Mouse (Mus musculus) heart, embryonic 15.5 days (tissue): ENCODE measurements at regions not wholly inside any gene's neighbourhood (a gene's known extent, or its start where the extent isn't known, plus 50 kb on each side); places are given as distances from the start of the nearest gene placed in this dataset.
A peak's percentile ranks its signal among the peaks of the same experiment; 100 is the strongest.

Experiments used
- ATAC-seq: fragments of 200-750 bp; cut with Nextera tagmentation; replicated peaks from 2 replicates; pipeline ENCODE4 v1.8.0; 2017; ENCODE audit warnings: low read depth, moderate TSS enrichment; ENCODE audit not compliant: insufficient number of reproducible peaks, insufficient read depth, low FRiP score
- H3K27ac ChIP-seq: fragments of 300-500 bp; sonication (generic); 2 replicates; pipeline ENCODE4 v1.5.1; 2015; ENCODE audit warnings: mild to moderate bottlenecking, inconsistent platforms
- H3K27me3 ChIP-seq: fragments of 300-500 bp; sonication (generic); 2 replicates; pipeline ENCODE4 v1.6.1; 2015; ENCODE audit warnings: inconsistent platforms
- H3K36me3 ChIP-seq: fragments of 300-500 bp; sonication (generic); 2 replicates; pipeline ENCODE4 v1.6.1; 2015; ENCODE audit warnings: mild to moderate bottlenecking, inconsistent platforms
- H3K4me1 ChIP-seq: fragments of 300-500 bp; sonication (generic); replicated peaks from 2 replicates; pipeline ENCODE4 v1.6.1; 2015; ENCODE audit warnings: inconsistent platforms
- H3K4me2 ChIP-seq: fragments of 300-500 bp; sonication (generic); 2 replicates; pipeline ENCODE4 v1.6.1; 2015; ENCODE audit warnings: inconsistent platforms, mild to moderate bottlenecking, moderate library complexity
- H3K4me3 ChIP-seq: fragments of 300-500 bp; sonication (generic); 2 replicates; pipeline ENCODE4 v1.5.1; 2015; ENCODE audit warnings: mild to moderate bottlenecking, inconsistent platforms
- H3K9ac ChIP-seq: fragments of 300-500 bp; sonication (generic); 2 replicates; pipeline ENCODE4 v1.6.1; 2015; ENCODE audit warnings: mild to moderate bottlenecking, inconsistent platforms
- H3K9me3 ChIP-seq: fragments of 300-500 bp; sonication (generic); replicated peaks from 2 replicates; pipeline ENCODE4 v1.6.1; 2016; ENCODE audit warnings: inconsistent platforms
- WGBS: fragments of 180-500 bp; shearing (Covaris S2); methylation state at CpG from one replicate; pipeline ENCODE4 v1.1.7; 2015; ENCODE audit warnings: mixed read lengths; 5-methylcytosine and 5-hydroxymethylcytosine counted together

DNA sequence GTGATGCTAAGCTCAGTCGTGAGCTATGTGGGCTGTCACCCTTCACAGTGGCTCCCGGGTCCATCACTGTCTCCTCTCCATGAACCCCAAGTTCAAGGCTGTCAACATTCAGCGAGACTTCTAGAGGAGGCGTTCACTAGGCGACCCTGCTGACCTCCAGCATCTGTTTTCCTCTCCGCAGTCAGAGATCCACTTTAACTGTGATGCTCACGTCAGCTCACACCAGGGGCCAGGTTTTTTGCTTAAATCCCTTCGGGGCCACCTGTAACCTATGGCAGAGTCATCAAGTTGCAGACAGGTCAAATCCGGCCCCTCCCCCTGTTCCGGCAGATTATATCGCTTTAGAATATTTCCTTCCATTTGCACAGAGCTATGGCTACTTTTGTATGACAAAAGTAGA lies 144.3 kb upstream of the Irx6 start:
- H3K4me3 ChIP-seq = no peak overlapping the region
- ATAC-seq = no peak
- 64% methylated on average over 11 of the region's 11 CpGs for WGBS
- no peaks in the 10 kb centered on the region for H3K9me3 ChIP-seq
- no peaks in the 10 kb centered on the region for H3K4me1 ChIP-seq
- no peak overlapping the region for H3K9ac ChIP-seq
- H3K36me3 ChIP-seq = no peaks in the 10 kb centered on the region
- H3K4me2 ChIP-seq = no peak overlapping the region
- H3K27me3 ChIP-seq = no peaks in the 10 kb centered on the region; the same call in 1 of the 2 replicates
- H3K27ac ChIP-seq = no peak overlapping the region

DNA sequence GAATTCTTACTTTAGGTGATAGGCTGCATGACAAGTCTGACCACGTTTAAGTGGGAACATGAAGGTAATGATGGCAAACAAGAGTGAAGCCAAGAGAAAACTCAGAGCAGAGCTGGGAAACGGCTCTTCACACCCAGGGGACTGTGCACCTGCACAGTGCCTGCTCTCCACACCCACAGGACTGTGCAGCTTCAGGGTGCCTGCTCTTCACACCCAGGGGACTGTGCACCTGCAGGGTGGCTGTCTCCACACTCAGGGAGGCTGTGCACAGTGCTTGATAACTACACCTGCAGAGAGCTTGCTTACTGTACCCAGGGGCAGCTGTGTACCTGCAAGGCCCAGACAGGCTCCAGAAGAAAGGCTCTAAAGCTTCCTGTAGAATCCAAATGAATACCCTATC lies 133.5 kb upstream of the Irx6 start:
- H3K36me3 ChIP-seq = no peaks in the 10 kb centered on the region
- WGBS = 38% methylated on average over 2 of the region's 2 CpGs
- no peak overlapping the region for H3K4me2 ChIP-seq
- H3K27me3 ChIP-seq = no peaks in the 10 kb centered on the region
- no peak overlapping the region for H3K27ac ChIP-seq
- no peaks in the 10 kb centered on the region for H3K4me1 ChIP-seq
- no peak overlapping the region for H3K9ac ChIP-seq
- H3K4me3 ChIP-seq = no peak overlapping the region
- no peak for ATAC-seq
- H3K9me3 ChIP-seq = no peaks in the 10 kb centered on the region

DNA sequence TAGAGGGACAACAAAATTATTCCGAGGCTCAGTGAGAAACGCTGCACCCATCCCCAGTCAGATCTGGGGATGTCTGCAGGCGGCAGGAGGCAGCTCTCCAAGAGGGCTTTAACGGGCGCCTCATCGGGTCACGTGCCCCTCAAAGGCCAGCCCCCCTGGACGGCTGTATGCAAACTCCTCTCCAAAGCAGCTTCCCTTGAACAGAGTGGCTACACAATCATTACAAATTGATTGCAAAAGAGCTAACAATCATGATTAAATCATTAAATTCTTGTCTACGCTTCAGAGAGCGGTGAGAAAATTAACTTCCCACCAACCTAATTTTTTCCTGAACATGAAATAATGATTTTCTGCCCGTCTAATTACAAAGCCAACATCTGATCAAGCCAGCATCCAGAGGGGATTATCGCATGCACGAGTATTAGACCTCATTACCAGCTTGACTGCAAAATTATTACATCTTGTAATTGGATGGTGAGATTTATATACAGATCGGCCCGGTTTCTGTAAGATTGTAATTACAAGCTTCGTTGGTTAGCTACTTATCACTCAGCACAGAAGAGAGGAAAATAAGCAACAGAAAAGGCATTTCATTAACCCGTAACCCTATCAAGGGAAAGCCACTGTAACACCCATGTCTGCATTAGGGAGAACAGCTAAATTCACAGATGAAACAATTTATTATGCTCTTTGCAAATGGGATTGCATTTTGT lies 128.6 kb upstream of the Irx6 start:
- Histone ChIP-seq H3K4me1 (no peaks in the 10 kb centered on the region), H3K27ac (no peak overlapping the region), H3K27me3 (no peaks in the 10 kb centered on the region), H3K9ac (no peak overlapping the region), H3K4me3 (no peak overlapping the region), H3K36me3 (no peaks in the 10 kb centered on the region), H3K4me2 (no peak overlapping the region), H3K9me3 (no peaks in the 10 kb centered on the region)
- 54% methylated on average over 17 of the region's 17 CpGs for WGBS
- ATAC-seq = no peak

DNA sequence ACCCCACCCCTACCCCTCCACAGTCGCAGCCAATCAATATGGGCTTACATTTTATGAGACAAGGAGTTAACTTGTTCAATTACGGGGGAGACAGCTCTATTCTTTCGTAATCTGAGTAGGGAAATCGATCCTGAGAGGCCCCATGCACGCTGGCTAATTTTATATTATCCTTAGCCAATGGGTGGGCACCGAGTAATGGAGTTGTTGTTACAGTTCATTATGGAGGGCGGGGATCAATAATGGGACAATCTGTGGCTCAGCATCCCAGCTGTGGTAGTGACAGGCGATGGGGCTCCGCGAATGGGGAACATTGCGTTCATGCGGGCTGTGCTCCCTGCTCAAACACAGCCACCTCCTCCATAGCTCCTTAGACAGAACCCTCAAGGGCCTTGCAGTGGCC lies 118.9 kb upstream of the Irx6 start:
- no peaks in the 10 kb centered on the region for H3K9me3 ChIP-seq
- no peaks in the 10 kb centered on the region for H3K4me1 ChIP-seq
- no peaks in the 10 kb centered on the region for H3K36me3 ChIP-seq
- H3K4me3 ChIP-seq = no peak overlapping the region
- no peak overlapping the region for H3K27ac ChIP-seq
- H3K27me3 ChIP-seq = no peaks in the 10 kb centered on the region
- H3K4me2 ChIP-seq = no peak overlapping the region
- 82% methylated on average over 12 of the region's 12 CpGs for WGBS
- no peak for ATAC-seq
- H3K9ac ChIP-seq = no peak overlapping the region

DNA sequence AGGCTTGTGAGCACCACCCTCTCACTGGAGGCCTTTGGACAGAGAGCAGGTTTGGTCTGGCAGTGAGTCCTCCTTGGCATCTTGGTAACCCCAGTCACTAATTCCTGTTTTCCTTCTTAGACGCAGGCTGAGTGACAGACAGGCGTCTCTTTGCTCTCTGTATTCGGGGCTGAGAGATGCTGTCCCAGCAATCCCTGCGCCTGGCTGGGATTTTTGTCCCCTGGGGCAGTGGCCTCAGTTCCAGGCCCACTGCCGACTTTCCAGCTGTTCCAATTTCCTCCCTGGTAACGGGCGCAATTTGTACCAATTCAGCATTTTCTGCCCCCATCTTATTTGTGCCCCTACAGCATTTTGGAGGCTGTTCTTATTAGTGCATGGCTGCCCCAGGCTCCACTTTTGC lies 118.5 kb upstream of the Irx6 start:
- Histone ChIP-seq H3K4me2 (no peak overlapping the region), H3K4me3 (no peak overlapping the region), H3K4me1 (no peaks in the 10 kb centered on the region), H3K27ac (no peak overlapping the region), H3K9me3 (no peaks in the 10 kb centered on the region), H3K9ac (no peak overlapping the region), H3K27me3 (no peaks in the 10 kb centered on the region), H3K36me3 (no peaks in the 10 kb centered on the region)
- WGBS = 60% methylated on average over 7 of the region's 7 CpGs
- no peak for ATAC-seq

DNA sequence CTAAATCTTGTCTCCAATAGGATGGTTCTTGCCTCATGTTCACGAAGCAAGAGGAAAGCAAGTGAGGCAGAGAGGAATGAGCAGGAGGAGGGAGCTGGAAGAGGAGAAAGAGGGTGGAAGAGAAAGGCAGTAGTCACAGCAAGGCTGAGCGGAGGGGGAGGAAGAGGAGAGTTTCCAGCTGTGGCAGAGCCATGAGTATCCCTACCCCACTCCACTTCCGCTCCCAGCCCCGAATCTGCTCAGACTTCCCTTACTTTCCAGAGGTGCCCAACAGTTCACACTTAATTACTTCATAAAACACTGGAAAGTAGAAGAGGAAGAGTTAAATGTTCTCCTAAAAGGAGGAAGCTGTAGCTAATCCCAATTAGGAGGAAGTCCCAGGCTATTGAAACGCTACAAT lies 111.6 kb upstream of the Irx6 start:
- Histone ChIP-seq H3K9me3 (no peaks in the 10 kb centered on the region), H3K27ac (no peak overlapping the region), H3K9ac (no peak overlapping the region), H3K4me2 (no peak overlapping the region), H3K4me1 (no peaks in the 10 kb centered on the region), H3K4me3 (no peak overlapping the region), H3K27me3 (no peaks in the 10 kb centered on the region), H3K36me3 (no peaks in the 10 kb centered on the region)
- no peak for ATAC-seq
- 68% methylated on average over 5 of the region's 5 CpGs for WGBS

DNA sequence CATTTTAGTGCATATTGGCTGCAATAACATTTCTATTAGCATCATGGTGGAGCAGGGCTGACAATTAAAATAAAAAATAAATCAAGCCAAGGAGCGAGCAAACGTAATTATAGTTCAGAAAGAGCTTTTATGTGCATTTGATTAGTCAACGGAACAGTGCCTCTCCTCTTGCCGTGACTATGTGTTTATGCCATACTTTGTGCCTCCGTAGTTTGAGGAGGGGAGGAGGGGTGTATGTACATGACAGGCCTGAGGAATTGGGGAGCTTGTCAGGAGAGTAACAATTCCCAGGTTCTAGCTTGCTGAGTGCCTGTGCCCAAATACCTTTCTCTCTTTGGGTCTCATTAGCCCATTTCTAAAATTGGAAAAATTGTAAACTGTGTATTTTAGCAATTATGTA lies 111.1 kb upstream of the Irx6 start:
- ATAC-seq = no peak
- Histone ChIP-seq H3K9me3 (no peaks in the 10 kb centered on the region), H3K27me3 (no peaks in the 10 kb centered on the region), H3K9ac (no peak overlapping the region), H3K36me3 (no peaks in the 10 kb centered on the region), H3K4me3 (no peak overlapping the region), H3K4me1 (no peaks in the 10 kb centered on the region), H3K27ac (no peak overlapping the region), H3K4me2 (no peak overlapping the region)
- WGBS = 76% methylated on average over 5 of the region's 5 CpGs

DNA sequence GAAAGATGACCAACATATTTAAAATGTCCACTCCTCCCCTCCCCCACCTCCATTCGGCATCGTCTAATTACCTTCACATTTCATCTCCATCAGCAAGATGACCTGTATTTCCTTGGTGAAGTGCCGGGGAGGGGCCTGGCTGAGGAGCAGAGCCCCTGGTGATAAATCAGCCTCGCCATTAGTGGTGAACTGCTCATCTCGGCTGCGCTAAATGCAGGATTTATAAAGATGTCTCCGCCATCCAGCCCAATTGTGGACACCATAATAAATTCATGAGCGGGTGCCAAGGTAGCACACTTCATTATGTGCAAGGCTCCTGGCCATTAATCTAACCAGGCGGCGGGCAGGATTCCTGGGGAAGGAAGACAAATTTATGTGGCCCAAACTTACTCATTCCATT lies 104.4 kb upstream of the Irx6 start:
- Histone ChIP-seq H3K4me1 (no peaks in the 10 kb centered on the region), H3K4me2 (no peak overlapping the region), H3K9me3 (no peaks in the 10 kb centered on the region), H3K27ac (no peak overlapping the region), H3K9ac (no peak overlapping the region), H3K36me3 (no peaks in the 10 kb centered on the region), H3K4me3 (no peak overlapping the region), H3K27me3 (no peaks in the 10 kb centered on the region)
- no peak for ATAC-seq
- 71% methylated on average over 10 of the region's 10 CpGs for WGBS

DNA sequence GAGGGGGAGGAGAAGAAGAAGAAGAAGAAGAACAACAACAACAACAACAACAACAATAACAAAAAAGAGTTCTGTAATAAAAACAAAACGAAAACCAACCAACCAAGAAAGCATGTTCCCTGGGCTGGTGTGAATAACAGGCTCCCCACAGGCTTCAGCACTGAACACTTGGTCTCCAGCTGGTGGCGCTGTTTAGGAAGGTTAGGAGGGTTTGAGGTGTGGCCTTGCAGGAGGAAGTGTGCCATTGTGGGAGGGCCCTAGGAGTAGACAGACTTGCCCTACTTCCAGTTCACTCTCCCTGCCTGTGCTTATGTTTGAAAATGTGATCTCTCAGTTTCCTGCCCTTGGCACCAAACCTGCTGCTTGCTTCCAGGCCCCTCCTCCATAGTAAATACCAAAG lies 94.6 kb upstream of the Irx6 start:
- no peaks in the 10 kb centered on the region for H3K4me1 ChIP-seq
- H3K9me3 ChIP-seq = no peaks in the 10 kb centered on the region
- H3K27me3 ChIP-seq = no peaks in the 10 kb centered on the region
- H3K9ac ChIP-seq = no peak overlapping the region
- H3K4me3 ChIP-seq = no peak overlapping the region
- ATAC-seq = no peak
- 55% methylated on average over 2 of the region's 2 CpGs for WGBS
- H3K27ac ChIP-seq = no peak overlapping the region
- no peak overlapping the region for H3K4me2 ChIP-seq
- H3K36me3 ChIP-seq = no peaks in the 10 kb centered on the region

DNA sequence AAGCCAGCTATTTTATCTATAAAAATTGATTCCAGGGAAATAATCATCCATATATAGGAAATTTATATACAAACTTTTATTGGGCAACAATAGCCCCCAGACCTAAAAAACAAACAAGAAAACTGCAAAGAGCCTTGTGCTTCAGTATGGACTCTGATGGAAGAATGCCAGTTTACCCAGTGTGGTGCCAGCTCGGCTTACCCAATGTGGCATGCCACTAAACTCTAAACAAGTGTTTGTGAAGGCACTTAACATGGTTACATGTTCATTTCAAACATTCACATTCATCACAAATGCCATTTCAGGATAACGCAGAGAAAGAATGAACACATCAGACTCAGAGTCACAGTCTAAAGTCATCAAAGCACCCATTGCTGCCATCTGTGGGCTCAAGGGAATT lies 93.0 kb upstream of the Irx6 start:
- H3K9me3 ChIP-seq = no peaks in the 10 kb centered on the region
- no peak overlapping the region for H3K9ac ChIP-seq
- no peak overlapping the region for H3K4me3 ChIP-seq
- no peak overlapping the region for H3K4me2 ChIP-seq
- ATAC-seq = no peak
- no peaks in the 10 kb centered on the region for H3K36me3 ChIP-seq
- WGBS = 78% methylated on average over 2 of the region's 2 CpGs
- no peaks in the 10 kb centered on the region for H3K27me3 ChIP-seq
- H3K27ac ChIP-seq = no peak overlapping the region
- no peaks in the 10 kb centered on the region for H3K4me1 ChIP-seq

DNA sequence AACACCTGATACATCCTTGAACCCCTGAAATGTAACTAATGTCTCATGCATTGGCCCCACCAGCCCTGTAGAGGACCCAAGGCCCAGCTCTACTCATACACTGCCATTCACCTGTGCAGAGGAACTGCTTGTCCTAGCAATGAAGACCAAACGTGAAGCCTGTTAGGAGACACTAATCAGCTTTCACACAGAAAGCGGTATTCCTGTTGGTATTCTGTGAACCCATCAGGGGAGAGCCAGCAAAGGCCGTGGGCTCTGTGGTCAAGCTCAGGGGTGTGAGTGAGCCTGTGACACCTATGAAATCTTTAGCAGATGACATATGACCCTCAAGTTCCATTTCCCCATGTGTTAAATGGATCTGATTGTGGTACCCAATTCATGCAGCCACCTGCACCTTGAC lies 73.3 kb upstream of the Irx6 start:
- Histone ChIP-seq H3K9me3 (no peaks in the 10 kb centered on the region), H3K4me3 (no peak overlapping the region), H3K4me2 (no peak overlapping the region), H3K4me1 (no peaks in the 10 kb centered on the region), H3K27ac (no peak overlapping the region), H3K27me3 (no peaks in the 10 kb centered on the region), H3K9ac (no peak overlapping the region), H3K36me3 (no peaks in the 10 kb centered on the region)
- WGBS = 84% methylated on average over 3 of the region's 3 CpGs
- no peak for ATAC-seq

DNA sequence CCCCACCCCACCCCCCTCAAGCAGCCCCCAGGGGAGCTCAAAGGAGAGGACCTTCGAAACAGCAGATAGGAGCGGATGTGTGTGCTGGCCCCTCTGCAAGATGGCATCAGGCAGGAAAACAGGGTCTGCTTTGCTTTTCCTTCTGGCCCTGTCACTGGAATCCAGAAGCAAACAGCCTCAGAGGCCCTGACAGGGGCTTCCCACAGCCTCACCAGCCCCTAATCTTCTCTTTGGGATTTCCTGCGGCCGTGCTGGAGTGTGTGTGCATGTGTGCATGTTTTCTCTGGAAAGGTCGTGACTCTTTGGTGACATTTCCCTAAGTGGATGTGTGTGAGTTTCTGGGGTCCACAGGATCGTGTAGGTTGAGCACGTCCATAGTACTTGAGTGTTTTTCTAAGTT lies 71.1 kb upstream of the Irx6 start:
- Histone ChIP-seq H3K36me3 (no peaks in the 10 kb centered on the region), H3K4me3 (no peak overlapping the region), H3K9me3 (no peaks in the 10 kb centered on the region), H3K9ac (no peak overlapping the region), H3K4me2 (no peak overlapping the region), H3K4me1 (no peaks in the 10 kb centered on the region), H3K27ac (no peak overlapping the region), H3K27me3 (no peaks in the 10 kb centered on the region)
- peak; percentile 62; the same call in 1 of the 2 replicates for ATAC-seq
- 29% methylated on average over 7 of the region's 7 CpGs for WGBS
